Mouse (Mus musculus) MEL (cell line): ENCODE measurements at regions not wholly inside any gene's neighbourhood (a gene's known extent, or its start where the extent isn't known, plus 50 kb on each side); places are given as distances from the start of the nearest gene placed in this dataset.

Experiments used
- DNase-seq: peaks from one replicate; pipeline ENCODE4 v3.0.0; 2011; ENCODE audit warnings: low read depth, low spot score
- H3K27ac ChIP-seq: 2 replicates; pipeline ENCODE4 v1.5.1; 2012; ENCODE audit warnings: low read depth, mild to moderate bottlenecking, control low read depth, low read length, moderate library complexity; ENCODE audit not compliant: control insufficient read depth
- H3K27me3 ChIP-seq, 2 experiments: fragments of 150-350 bp in 1 of 2; sonication (generic) in 1 of 2; 2 replicates each; pipeline ENCODE4 v1.6.1; 2012; ENCODE audit warnings: low read length in 2 of 2, mild to moderate bottlenecking in 2 of 2, improper control_type of control experiment in 1 of 2, moderate library complexity in 1 of 2; ENCODE audit not compliant: insufficient read depth in 2 of 2, control insufficient read depth in 1 of 2
- H3K36me3 ChIP-seq, 2 experiments: 2 replicates each; pipeline ENCODE4 v1.6.1; 2012 to 2014; ENCODE audit warnings: low read length in 2 of 2, improper control_type of control experiment in 1 of 2, inconsistent platforms in 1 of 2, mild to moderate bottlenecking in 1 of 2; ENCODE audit not compliant: insufficient read depth in 2 of 2, control insufficient read depth in 1 of 2
- H3K4me1 ChIP-seq, 2 experiments: fragments of 150-350 bp in 1 of 2; sonication (generic) in 1 of 2; 2 replicates each; pipeline ENCODE4 v1.6.1; 2012; ENCODE audit warnings: low read length in 2 of 2, improper control_type of control experiment in 1 of 2, mild to moderate bottlenecking in 1 of 2; ENCODE audit not compliant: insufficient read depth in 2 of 2, control insufficient read depth in 1 of 2
- H3K4me3 ChIP-seq, 2 experiments: fragments of 150-350 bp in 1 of 2; sonication (generic) in 1 of 2; 2 replicates each; pipeline ENCODE4 v1.5.1; 2012; ENCODE audit warnings: low read depth in 2 of 2, low read length in 2 of 2, mild to moderate bottlenecking in 2 of 2, moderate library complexity in 2 of 2, control low read depth in 1 of 2, improper control_type of control experiment in 1 of 2; ENCODE audit not compliant: control insufficient read depth in 1 of 2, insufficient read depth in 1 of 2
- H3K79me2 ChIP-seq: 2 replicates; pipeline ENCODE4 v1.6.1; 2012; ENCODE audit warnings: mild to moderate bottlenecking, low read length, moderate library complexity; ENCODE audit not compliant: control insufficient read depth, poor library complexity, insufficient read depth
- H3K9ac ChIP-seq: 2 replicates; pipeline ENCODE4 v1.6.1; 2012; ENCODE audit warnings: low read depth, mild to moderate bottlenecking, control low read depth, low read length, moderate library complexity; ENCODE audit not compliant: control insufficient read depth, poor library complexity, severe bottlenecking
- H3K9me3 ChIP-seq: fragments of 150-350 bp; sonication (generic); replicated peaks from 2 replicates; pipeline ENCODE4 v1.6.1; 2012; ENCODE audit warnings: mild to moderate bottlenecking, low read length, improper control_type of control experiment, moderate library complexity; ENCODE audit not compliant: insufficient read depth
- CHD1 ChIP-seq: IDR thresholded peaks from 2 replicates; pipeline ENCODE4 v1.6.1; 2012; ENCODE audit warnings: low read depth, mild to moderate bottlenecking, inconsistent platforms, low read length, improper control_type of control experiment
- CHD2 ChIP-seq: IDR thresholded peaks from 2 replicates; pipeline ENCODE4 v1.6.1; 2011; ENCODE audit warnings: low read length, improper control_type of control experiment
- CTCF ChIP-seq, 3 experiments: IDR thresholded peaks in 2 of 3; conservative IDR thresholded peaks in 1 of 3; 2 replicates each; pipeline ENCODE4 v1.5.1; 2011 to 2012; ENCODE audit warnings: low read length in 3 of 3, low read depth in 2 of 3, mild to moderate bottlenecking in 2 of 3, improper control_type of control experiment in 1 of 3, inconsistent platforms in 1 of 3, mixed read lengths in 1 of 3, moderate library complexity in 1 of 3; ENCODE audit not compliant: control insufficient read depth in 1 of 3, insufficient read depth in 1 of 3, poor library complexity in 1 of 3, severe bottlenecking in 1 of 3
- ELF1 ChIP-seq: IDR thresholded peaks from 2 replicates; pipeline ENCODE4 v1.6.1; 2014; ENCODE audit warnings: low read depth, mild to moderate bottlenecking, inconsistent platforms, low read length, improper control_type of control experiment, moderate library complexity
- HCFC1 ChIP-seq: IDR thresholded peaks from 2 replicates; pipeline ENCODE4 v1.6.1; 2012; ENCODE audit warnings: low read depth, mild to moderate bottlenecking, inconsistent platforms, low read length, improper control_type of control experiment, moderate library complexity
- KAT2A ChIP-seq: conservative IDR thresholded peaks from 2 replicates; pipeline ENCODE4 v1.6.1; 2012; ENCODE audit warnings: low read depth, low read length, improper control_type of control experiment, inconsistent platforms
- MAX ChIP-seq: IDR thresholded peaks from 2 replicates; pipeline ENCODE4 v1.6.1; 2011; ENCODE audit warnings: low read length, improper control_type of control experiment
- MXI1 ChIP-seq: IDR thresholded peaks from 2 replicates; pipeline ENCODE4 v1.6.1; 2011; ENCODE audit warnings: mild to moderate bottlenecking, low read depth, low read length, improper control_type of control experiment
- MYB ChIP-seq: IDR thresholded peaks from 2 replicates; pipeline ENCODE4 v1.6.1; 2011; ENCODE audit warnings: mild to moderate bottlenecking, low read depth, low read length, improper control_type of control experiment
- NELFE ChIP-seq: IDR thresholded peaks from 2 replicates; pipeline ENCODE4 v1.6.1; 2011; ENCODE audit warnings: low read depth, low read length, improper control_type of control experiment
- NRF1 ChIP-seq: IDR thresholded peaks from 2 replicates; pipeline ENCODE4 v1.6.1; 2014; ENCODE audit warnings: low read depth, mild to moderate bottlenecking, inconsistent platforms, low read length, improper control_type of control experiment, moderate library complexity; ENCODE audit not compliant: poor library complexity, insufficient read depth, severe bottlenecking
- POLR2AphosphoS2 ChIP-seq: IDR thresholded peaks from 2 replicates; pipeline ENCODE4 v1.6.1; 2011; ENCODE audit warnings: low read length, improper control_type of control experiment
- TBP ChIP-seq: IDR thresholded peaks from 2 replicates; pipeline ENCODE4 v1.8.0; 2011; ENCODE audit warnings: low read depth, low read length, improper control_type of control experiment
- TCF12 ChIP-seq: IDR thresholded peaks from 2 replicates; pipeline ENCODE4 v1.6.1; 2014; ENCODE audit warnings: low read depth, mild to moderate bottlenecking, inconsistent platforms, low read length, improper control_type of control experiment, moderate library complexity
- UBTF ChIP-seq: IDR thresholded peaks from 2 replicates; pipeline ENCODE4 v1.6.1; 2012; ENCODE audit warnings: low read depth, mild to moderate bottlenecking, inconsistent platforms, low read length, improper control_type of control experiment, moderate library complexity, borderline replicate concordance; ENCODE audit not compliant: insufficient read depth
- USF2 ChIP-seq, 2 experiments: IDR thresholded peaks; 2 replicates each; pipeline ENCODE4 v1.6.1; 2011 to 2012; ENCODE audit warnings: improper control_type of control experiment in 2 of 2, low read length in 2 of 2, borderline replicate concordance in 1 of 2, inconsistent platforms in 1 of 2, low read depth in 1 of 2, mild to moderate bottlenecking in 1 of 2; ENCODE audit not compliant: insufficient read depth in 1 of 2
- ZKSCAN1 ChIP-seq: IDR thresholded peaks from 2 replicates; pipeline ENCODE4 v1.6.1; 2012; ENCODE audit warnings: low read depth, mild to moderate bottlenecking, inconsistent platforms, low read length, improper control_type of control experiment, moderate library complexity
- ZNF384 ChIP-seq: IDR thresholded peaks from 2 replicates; pipeline ENCODE4 v1.6.1; 2012; ENCODE audit warnings: low read depth, mild to moderate bottlenecking, inconsistent platforms, low read length, improper control_type of control experiment

GRCm38 (mm10) chr15:61789847-61790562 is 867.2 kb upstream of the A1bg start:
- Histone ChIP-seq H3K36me3 (no peaks in the 10 kb centered on the region), H3K79me2 (no peaks in the 10 kb centered on the region), H3K27me3 (no peaks in the 10 kb centered on the region), H3K4me3 (no peak overlapping the region), H3K9ac (no peak overlapping the region), H3K9me3 (no peaks in the 10 kb centered on the region), H3K4me1 (no peaks in the 10 kb centered on the region), H3K27ac (no peak overlapping the region)
- no peak for DNase-seq
- TF ChIP-seq HCFC1 (no peak), USF2 (IDR thresholded peaks at IDR 0.05; ENCODE audit: borderline replicate concordance in 1 of 2, insufficient read depth in 1 of 2, low read depth in 1 of 2, low read length in 2 of 2) (no peak), NRF1 (no peak), NELFE (no peak), MYB (no peak), ZNF384 (no peak), CHD2 (no peak)

- H3K4me3 ChIP-seq: no peak overlapping the region
- TF ChIP-seq TBP: no peak
- no peak for TF ChIP-seq NELFE
- no peak for TF ChIP-seq KAT2A
- no peak for TF ChIP-seq MXI1
- no peak for TF ChIP-seq UBTF
- no peak for TF ChIP-seq POLR2AphosphoS2
- TF ChIP-seq ZKSCAN1: no peak
- no peak for DNase-seq
- H3K79me2 ChIP-seq: no peaks in the 10 kb centered on the region
- no peaks in the 10 kb centered on the region for H3K4me1 ChIP-seq
- no peak overlapping the region for H3K9ac ChIP-seq
- H3K27ac ChIP-seq: no peak overlapping the region
- no peaks in the 10 kb centered on the region for H3K27me3 ChIP-seq
- H3K36me3 ChIP-seq: no peaks in the 10 kb centered on the region
- no peaks in the 10 kb centered on the region for H3K9me3 ChIP-seq
Measured at GRCm38 (mm10) chr15:61787046-61787445, 864.2 kb upstream of the A1bg start.

GRCm38 (mm10) chr15:61781531-61781930 is 858.7 kb upstream of the A1bg start:
- TF ChIP-seq MAX (no peak), ELF1 (no peak), NELFE (no peak), CTCF (IDR thresholded peaks at IDR 0.05 in 2 of 3, conservative IDR thresholded peaks at IDR 0.05 in 1 of 3; ENCODE audit: control insufficient read depth in 1 of 3, insufficient read depth in 1 of 3, low read depth in 2 of 3, low read length in 3 of 3, poor library complexity in 1 of 3, severe bottlenecking in 1 of 3) (no peak), CHD1 (no peak), TCF12 (no peak)
- H3K9ac ChIP-seq: no peak overlapping the region
- H3K27ac ChIP-seq: no peak overlapping the region
- no peaks in the 10 kb centered on the region for H3K36me3 ChIP-seq
- no peak for DNase-seq
- no peak overlapping the region for H3K4me3 ChIP-seq
- H3K9me3 ChIP-seq: no peaks in the 10 kb centered on the region
- no peaks in the 10 kb centered on the region for H3K4me1 ChIP-seq
- H3K27me3 ChIP-seq: no peaks in the 10 kb centered on the region
- H3K79me2 ChIP-seq: no peaks in the 10 kb centered on the region
